Mouse (Mus musculus): Measurements from ENCODE around the gene Gm10100. TPM values are rescaled to one million over a fixed set of nuclear protein-coding genes. Genes with fewer than 3 reads are reported as not detected.
A peak's percentile ranks its signal among the peaks of the same experiment; 100 is the strongest.
"Not testable (repeated sequence)": the region's sequence is repeated elsewhere in the genome, so short reads cannot be mapped to it uniquely, and the experiment has no call there.

The Gm10100 gene
- polyA plus RNA-seq (2015; fragmentation: Nextera tagmentation; extraction: Ambion mirVana): not detected in 2 replicates

DNA sequence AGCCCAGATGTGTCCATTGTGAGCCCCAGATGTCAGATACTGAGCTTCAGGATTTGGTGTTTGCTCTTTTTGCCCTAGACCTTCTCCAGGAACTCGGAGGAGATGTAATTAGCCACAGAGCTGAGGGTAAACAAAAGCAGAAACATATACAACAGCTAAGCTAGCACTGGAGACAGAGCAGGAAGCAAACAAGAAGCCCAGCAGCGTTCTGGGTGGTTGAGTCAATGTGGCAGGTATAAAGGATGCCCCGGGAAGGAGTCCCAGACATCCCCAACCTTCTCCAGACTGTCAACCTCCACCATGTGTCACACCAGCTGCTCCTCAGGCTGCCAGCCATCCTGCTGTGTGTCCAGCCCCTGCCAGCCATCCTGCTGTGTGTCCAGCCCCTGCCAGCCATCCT lies at the start of gene Gm10100:
Gm10100 (plus strand) TSS at position 301 of the 400 bp plus-strand sequence.
- H3K27ac ChIP-seq: no peak within 1 kb of the TSS
- ATAC-seq (ENCODE audit: insufficient number of reproducible peaks, low FRiP score, low TSS enrichment, low read depth): no peak
- H3K9me3 ChIP-seq: no peaks in the 10 kb centered on the region
- no peaks in the 10 kb centered on the region for H3K4me1 ChIP-seq
- WGBS: 27% methylated on average over 3 of the region's 3 CpGs
- H3K9ac ChIP-seq: no peak within 1 kb of the TSS
- no peaks in the 10 kb centered on the region for H3K27me3 ChIP-seq
- H3K36me3 ChIP-seq: no peaks in the 10 kb centered on the region
- H3K4me2 ChIP-seq: no peak within 1 kb of the TSS
- H3K4me3 ChIP-seq: no peak within 1 kb of the TSS

DNA sequence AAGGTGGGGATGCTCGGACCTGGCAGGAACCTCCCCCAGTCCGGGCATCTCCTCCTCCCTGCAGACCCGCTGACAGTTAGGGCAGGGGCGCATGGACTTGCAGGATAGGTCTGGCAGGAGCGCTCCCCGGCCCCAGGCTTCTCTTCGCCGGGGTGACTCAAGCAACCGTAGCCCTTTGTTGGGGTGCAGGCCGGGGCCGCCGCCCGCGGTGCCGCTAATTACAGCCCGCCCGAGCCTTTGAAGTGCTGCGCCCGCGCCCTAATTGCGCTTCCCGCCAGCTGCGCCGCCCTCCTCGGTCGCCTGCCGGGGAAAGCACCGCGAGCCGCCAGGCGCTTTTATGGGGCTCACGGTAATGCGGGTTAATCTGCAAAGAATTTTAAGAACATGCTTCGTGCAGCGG lies 48.7 kb upstream of the Gm10100 start:
- peaks cover 19% of the 10 kb centered on the region for H3K4me1 ChIP-seq
- H3K9me3 ChIP-seq: no peaks in the 10 kb centered on the region
- under 1% methylated on average over 35 of the region's 35 CpGs for WGBS
- peak overlapping the region; percentile 37 for H3K4me3 ChIP-seq
- no peak overlapping the region for H3K27ac ChIP-seq
- no peaks in the 10 kb centered on the region for H3K36me3 ChIP-seq
- H3K9ac ChIP-seq: 0 out of 2 replicates have a peak overlapping the region, but pooled peaks have one; percentile 10
- ATAC-seq (ENCODE audit: insufficient number of reproducible peaks, low FRiP score, low TSS enrichment, low read depth): peak; percentile 31; the same call in 1 of the 2 replicates
- H3K4me2 ChIP-seq: peak overlapping the region; percentile 83
- H3K27me3 ChIP-seq: peaks cover 30% of the 10 kb centered on the region

DNA sequence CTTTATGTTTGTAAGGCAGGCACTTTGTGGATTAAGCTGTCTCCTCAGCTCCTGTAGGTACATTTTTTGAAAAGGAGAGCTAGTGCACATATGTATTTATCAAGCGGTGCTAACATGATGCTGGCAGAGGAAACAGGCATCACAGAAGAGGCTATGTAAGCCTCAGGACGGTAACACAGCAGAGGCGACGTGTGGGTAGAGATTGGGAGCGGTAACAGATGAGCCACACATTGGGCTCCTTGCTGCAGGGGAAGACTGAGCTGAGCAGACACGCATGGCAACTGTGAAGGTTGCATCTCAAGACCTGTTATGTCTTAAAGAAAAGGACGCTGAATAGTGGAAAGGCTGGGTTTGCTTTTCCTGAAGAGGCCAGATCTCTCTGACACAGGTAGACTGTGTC lies 43.3 kb upstream of the Gm10100 start:
- H3K4me1 ChIP-seq: peaks cover 8% of the 10 kb centered on the region
- no peak overlapping the region for H3K4me3 ChIP-seq
- ATAC-seq (ENCODE audit: insufficient number of reproducible peaks, low FRiP score, low TSS enrichment, low read depth): no peak
- no peak overlapping the region for H3K4me2 ChIP-seq
- H3K27me3 ChIP-seq: peaks cover 42% of the 10 kb centered on the region
- WGBS: 76% methylated on average over 7 of the region's 7 CpGs
- no peak overlapping the region for H3K27ac ChIP-seq
- no peaks in the 10 kb centered on the region for H3K9me3 ChIP-seq
- no peaks in the 10 kb centered on the region for H3K36me3 ChIP-seq
- no peak overlapping the region for H3K9ac ChIP-seq

DNA sequence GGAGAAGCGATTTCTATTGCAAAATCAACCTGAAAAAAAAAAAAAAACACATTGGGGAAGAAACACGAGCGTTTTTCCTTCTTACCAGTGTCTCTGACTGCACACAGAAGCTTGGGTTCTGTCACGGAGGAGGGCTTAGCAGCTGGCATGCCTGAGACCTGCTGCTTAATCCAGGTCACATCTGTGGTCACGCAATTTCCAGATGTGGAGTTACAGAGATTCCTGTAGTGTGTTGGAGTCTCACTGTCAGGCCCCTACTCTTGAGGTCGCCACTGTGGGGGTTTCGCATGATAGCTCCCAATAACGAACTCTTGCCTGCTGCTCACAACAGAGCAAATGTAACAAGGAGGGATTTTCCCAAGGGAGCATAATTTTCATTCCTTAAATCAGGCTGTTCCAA lies 42.1 kb upstream of the Gm10100 start:
- Histone ChIP-seq H3K27ac (no peak overlapping the region), H3K9me3 (no peaks in the 10 kb centered on the region), H3K36me3 (no peaks in the 10 kb centered on the region), H3K4me2 (no peak overlapping the region), H3K4me1 (peaks cover 5% of the 10 kb centered on the region; the same call in 1 of the 2 replicates), H3K4me3 (no peak overlapping the region), H3K9ac (no peak overlapping the region), H3K27me3 (peaks cover 32% of the 10 kb centered on the region)
- no peak for ATAC-seq (ENCODE audit: insufficient number of reproducible peaks, low FRiP score, low TSS enrichment, low read depth)
- WGBS: 15% methylated on average over 8 of the region's 8 CpGs

DNA sequence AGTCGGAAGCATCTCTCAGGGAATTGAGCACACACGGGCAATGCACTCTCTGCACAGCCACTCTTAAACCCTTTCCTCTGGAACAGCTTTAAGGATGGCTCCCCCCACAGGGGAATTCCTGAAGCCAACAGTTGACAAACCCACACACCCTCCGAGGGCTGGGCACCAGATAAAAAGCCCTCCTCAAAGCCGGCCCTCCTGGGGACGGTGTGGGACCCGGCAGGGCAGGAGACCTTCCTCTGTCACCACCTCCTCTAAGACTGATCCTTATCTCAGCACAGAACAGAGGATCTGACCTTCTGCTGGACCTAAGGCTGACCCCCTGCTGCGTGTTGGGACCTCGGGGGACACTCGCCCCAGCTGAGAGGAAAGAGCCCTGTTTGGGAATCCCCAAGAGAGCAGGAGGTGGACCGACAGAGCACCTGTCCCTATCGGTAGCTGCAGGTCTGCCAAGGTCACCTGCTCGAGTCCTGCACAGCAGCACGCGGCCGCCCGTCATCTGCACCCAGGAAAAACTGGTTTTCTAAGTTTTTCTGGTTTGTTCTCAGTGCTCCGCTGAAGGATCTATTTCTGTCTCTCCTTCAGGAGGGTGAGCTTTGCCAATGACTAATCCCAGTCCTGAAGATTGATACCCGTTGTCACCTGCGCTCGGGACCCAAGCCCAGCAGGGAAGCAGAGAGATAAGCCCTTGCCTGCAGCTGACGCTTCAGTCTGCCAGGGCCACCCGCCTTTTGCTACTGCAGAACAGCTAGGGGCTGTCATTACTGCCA lies 40.2 kb upstream of the Gm10100 start, which contains the start of gene Tspear:
Tspear (plus strand) TSS at position 675 of the 770 bp plus-strand sequence.
- H3K27me3 ChIP-seq: peaks cover 32% of the 10 kb centered on the region
- peak within 1 kb of the TSS; percentile 24 for H3K4me2 ChIP-seq
- ATAC-seq (ENCODE audit: insufficient number of reproducible peaks, low FRiP score, low TSS enrichment, low read depth): no peak
- whole genome bisulfite sequencing: 10% methylated on average over 22 of the region's 22 CpGs
- H3K36me3 ChIP-seq: no peaks in the 10 kb centered on the region
- H3K4me1 ChIP-seq: peaks cover 11% of the 10 kb centered on the region; the same call in 1 of the 2 replicates
- no peak within 1 kb of the TSS for H3K9ac ChIP-seq
- no peaks in the 10 kb centered on the region for H3K9me3 ChIP-seq
- peak within 1 kb of the TSS; percentile 61 for H3K27ac ChIP-seq
- peak within 1 kb of the TSS; percentile 12 for H3K4me3 ChIP-seq

DNA sequence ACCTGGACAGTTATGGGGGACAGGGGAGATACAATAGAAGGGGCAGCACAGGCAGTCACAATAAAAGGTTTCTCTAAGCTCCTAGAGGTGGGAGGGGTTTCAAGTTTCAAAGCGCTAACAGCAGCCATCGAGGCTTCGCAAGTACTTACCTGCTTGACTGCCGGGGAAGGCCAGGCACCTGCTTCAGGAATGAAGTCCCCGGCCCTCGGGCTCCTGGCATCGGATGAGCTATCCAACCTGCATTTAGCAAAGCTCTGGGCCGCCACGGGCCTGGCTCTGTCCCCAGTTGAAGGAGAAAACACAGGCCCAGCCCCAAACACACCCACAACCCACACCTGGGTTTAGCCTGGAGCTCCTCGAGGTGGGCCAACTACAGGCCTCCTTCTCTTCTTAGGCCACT lies 39.3 kb upstream of the Gm10100 start:
- Histone ChIP-seq H3K9me3 (no peaks in the 10 kb centered on the region), H3K27me3 (peaks cover 32% of the 10 kb centered on the region), H3K36me3 (no peaks in the 10 kb centered on the region), H3K4me1 (peaks cover 11% of the 10 kb centered on the region; the same call in 1 of the 2 replicates), H3K27ac (0 out of 2 replicates have a peak overlapping the region, but pooled peaks have one; percentile 12), H3K4me3 (peak overlapping the region; percentile 12), H3K4me2 (0 out of 2 replicates have a peak overlapping the region, but pooled peaks have one; percentile 24), H3K9ac (no peak overlapping the region)
- no peak for ATAC-seq (ENCODE audit: insufficient number of reproducible peaks, low FRiP score, low TSS enrichment, low read depth)
- 18% methylated on average over 10 of the region's 10 CpGs for WGBS

DNA sequence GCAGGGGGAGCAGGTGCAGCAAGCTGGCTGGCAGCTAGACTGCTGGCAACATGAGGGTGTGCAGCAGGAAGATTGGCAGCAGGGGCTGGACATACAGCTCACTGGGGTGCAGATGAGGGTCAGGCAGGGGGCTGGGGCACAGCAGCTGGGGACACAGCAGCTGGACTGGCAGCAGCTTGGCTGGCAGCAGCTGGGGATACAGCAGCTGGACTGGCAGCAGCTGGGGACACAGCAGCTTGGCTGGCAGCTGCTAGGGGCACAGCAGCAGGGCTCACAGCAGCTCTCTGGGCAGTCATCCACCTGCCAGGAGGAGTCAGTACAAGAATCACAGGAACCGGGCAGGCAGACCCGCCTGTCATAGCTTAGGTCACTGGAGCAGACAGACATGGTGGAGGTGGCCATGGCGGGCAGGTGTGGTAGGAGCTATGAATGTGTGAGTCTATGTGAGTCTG lies 35.9 kb upstream of the Gm10100 start, which contains the start of gene Gm19402:
Gm19402 (minus strand) TSS at position 402 of the 452 bp plus-strand sequence.
- not testable (repeated sequence) for H3K9me3 ChIP-seq; H3K36me3 ChIP-seq; H3K9ac ChIP-seq; H3K27ac ChIP-seq; H3K4me3 ChIP-seq; H3K4me2 ChIP-seq; ATAC-seq (ENCODE audit: insufficient number of reproducible peaks, low FRiP score, low TSS enrichment, low read depth)
- WGBS: 74% methylated on average over 3 of the region's 3 CpGs
- peaks cover 26% of the 10 kb centered on the region for H3K27me3 ChIP-seq
- H3K4me1 ChIP-seq: peaks cover 12% of the 10 kb centered on the region; the same call in 1 of the 2 replicates

DNA sequence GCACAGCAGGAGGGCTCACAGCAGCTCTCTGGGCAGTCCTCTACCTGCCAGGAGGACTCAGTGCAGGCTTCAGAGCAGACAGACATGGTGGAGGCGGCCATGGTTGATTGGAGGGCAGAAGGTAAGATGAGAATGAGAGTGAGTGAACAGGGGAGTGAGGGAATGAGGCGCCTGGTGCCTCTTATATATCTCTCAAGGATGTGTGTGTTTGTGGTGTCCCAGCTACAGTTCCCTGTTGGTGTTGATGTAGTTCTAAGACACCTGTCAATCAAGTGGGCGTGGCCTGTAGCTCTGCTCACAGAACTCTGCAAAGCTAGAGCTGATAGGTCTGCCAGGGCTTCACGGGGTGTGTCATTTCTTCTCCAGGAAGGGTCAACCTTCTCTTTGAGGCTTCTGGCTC lies 29.2 kb upstream of the Gm10100 start, which contains the start of gene Gm9508:
Gm9508 (minus strand) TSS at position 101 of the 400 bp plus-strand sequence.
- Histone ChIP-seq H3K4me3 (no peak within 1 kb of the TSS), H3K27ac (no peak within 1 kb of the TSS), H3K36me3 (no peaks in the 10 kb centered on the region), H3K9me3 (no peaks in the 10 kb centered on the region), H3K4me1 (0 out of 2 replicates have a peak, but pooled peaks cover 4% of the 10 kb centered on the region), H3K27me3 (no peaks in the 10 kb centered on the region), H3K9ac (no peak within 1 kb of the TSS), H3K4me2 (no peak within 1 kb of the TSS)
- 37% methylated on average over 4 of the region's 4 CpGs for WGBS
- ATAC-seq (ENCODE audit: insufficient number of reproducible peaks, low FRiP score, low TSS enrichment, low read depth): no peak

DNA sequence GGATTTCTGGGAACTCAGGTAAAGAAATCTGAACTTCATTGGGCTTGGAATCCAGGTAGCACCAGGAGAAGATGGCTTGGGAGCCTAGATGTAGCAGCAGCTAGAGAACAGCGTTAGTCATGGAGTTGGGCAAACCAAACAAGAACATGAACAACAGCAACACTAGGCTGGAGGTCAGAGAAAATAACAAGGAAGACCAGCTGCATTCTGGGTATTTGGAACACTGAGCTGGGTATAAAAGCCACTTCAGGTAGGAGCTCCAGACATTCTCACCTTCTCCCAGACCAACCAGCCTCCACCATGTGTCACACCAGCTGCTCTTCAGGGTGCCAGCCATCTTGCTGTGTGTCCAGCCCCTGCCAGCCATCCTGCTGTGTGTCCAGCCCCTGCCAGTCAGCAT lies 20.0 kb upstream of the Gm10100 start, which contains the start of gene Gm10272:
Gm10272 (plus strand) TSS at position 301 of the 400 bp plus-strand sequence.
- Histone ChIP-seq H3K27ac (no peak within 1 kb of the TSS), H3K27me3 (no peaks in the 10 kb centered on the region), H3K4me2 (no peak within 1 kb of the TSS), H3K4me1 (no peaks in the 10 kb centered on the region), H3K4me3 (no peak within 1 kb of the TSS), H3K9ac (no peak within 1 kb of the TSS), H3K9me3 (peaks cover 3% of the 10 kb centered on the region; the same call in 1 of the 2 replicates), H3K36me3 (no peaks in the 10 kb centered on the region)
- ATAC-seq (ENCODE audit: insufficient number of reproducible peaks, low FRiP score, low TSS enrichment, low read depth): no peak
- WGBS: 93% methylated on average over 1 of the region's 1 CpGs

DNA sequence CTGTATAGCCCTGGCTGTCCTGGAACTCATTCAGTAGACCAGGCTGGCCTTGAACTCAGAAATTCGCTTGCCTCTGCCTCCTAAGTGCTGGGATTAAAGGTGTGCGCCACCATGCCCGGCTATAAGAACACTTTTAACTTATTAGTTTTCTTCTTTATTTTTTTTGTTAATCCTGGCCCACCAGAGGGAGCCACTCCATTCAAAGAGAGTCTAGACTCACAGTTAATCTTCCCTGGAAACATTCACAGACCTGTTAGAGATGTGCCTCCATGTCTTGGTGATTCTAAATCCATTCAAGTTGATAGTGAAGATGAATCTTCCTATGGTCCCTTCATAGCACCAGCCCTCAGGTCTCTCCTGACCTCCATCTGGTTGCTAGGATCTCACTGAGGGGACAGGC lies 16.5 kb upstream of the Gm10100 start:
- Histone ChIP-seq H3K4me2 (no peak overlapping the region), H3K27ac (no peak overlapping the region), H3K36me3 (no peaks in the 10 kb centered on the region), H3K4me3 (no peak overlapping the region), H3K4me1 (no peaks in the 10 kb centered on the region), H3K9me3 (no peaks in the 10 kb centered on the region; the same call in 1 of the 2 replicates), H3K27me3 (no peaks in the 10 kb centered on the region), H3K9ac (no peak overlapping the region)
- WGBS: 80% methylated on average over 3 of the region's 3 CpGs
- ATAC-seq (ENCODE audit: insufficient number of reproducible peaks, low FRiP score, low TSS enrichment, low read depth): no peak

DNA sequence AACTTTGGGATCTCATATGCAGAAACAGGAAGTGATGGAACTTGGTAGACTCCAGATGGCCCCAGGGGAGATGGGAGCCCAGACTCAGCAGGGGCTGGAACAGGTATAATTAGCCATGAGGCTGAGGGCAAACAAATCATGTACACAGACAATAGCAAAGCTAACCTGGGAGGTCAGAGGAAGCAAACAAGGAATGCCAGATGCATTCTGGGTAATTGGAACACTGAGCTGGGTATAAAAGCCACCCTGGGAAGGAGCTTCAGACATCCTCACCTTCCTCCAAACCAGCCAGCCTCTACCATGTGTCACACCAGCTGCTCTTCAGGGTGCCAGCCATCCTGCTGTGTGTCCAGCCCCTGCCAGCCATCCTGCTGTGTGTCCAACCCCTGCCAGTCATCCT lies 15.1 kb upstream of the Gm10100 start, which contains the start of gene Gm10024:
Gm10024 (plus strand) TSS at position 301 of the 400 bp plus-strand sequence.
- not testable (repeated sequence) for ATAC-seq (ENCODE audit: insufficient number of reproducible peaks, low FRiP score, low TSS enrichment, low read depth); H3K4me3 ChIP-seq; H3K27ac ChIP-seq; H3K4me1 ChIP-seq; H3K27me3 ChIP-seq; H3K36me3 ChIP-seq; H3K4me2 ChIP-seq; H3K9me3 ChIP-seq; H3K9ac ChIP-seq

DNA sequence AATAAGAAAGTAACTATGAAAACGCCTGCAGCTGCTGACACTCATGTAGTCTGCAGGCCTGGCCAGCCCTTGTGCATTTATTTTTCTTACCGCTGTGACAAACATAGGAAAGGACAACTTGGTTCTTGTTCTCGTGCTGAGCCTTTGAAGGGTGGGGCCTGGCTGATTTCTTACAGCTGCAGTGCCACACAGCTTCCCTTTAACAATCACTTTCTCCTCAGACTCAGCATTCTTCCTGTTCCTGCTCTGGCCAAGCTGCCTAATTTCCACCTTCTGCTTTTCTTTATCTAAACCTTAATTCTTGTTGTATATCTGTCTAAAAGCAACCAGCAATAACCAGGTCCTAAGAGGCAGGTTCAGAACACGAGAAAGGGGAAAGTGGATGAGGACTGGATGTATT lies 12.6 kb upstream of the Gm10100 start:
- Histone ChIP-seq H3K9me3 (no peaks in the 10 kb centered on the region), H3K27me3 (no peaks in the 10 kb centered on the region), H3K4me2 (no peak overlapping the region), H3K4me3 (no peak overlapping the region), H3K36me3 (no peaks in the 10 kb centered on the region), H3K27ac (no peak overlapping the region), H3K9ac (no peak overlapping the region), H3K4me1 (no peaks in the 10 kb centered on the region)
- 49% methylated on average over 4 of the region's 4 CpGs for WGBS
- ATAC-seq (ENCODE audit: insufficient number of reproducible peaks, low FRiP score, low TSS enrichment, low read depth): no peak
